Mouse (Mus musculus): ENCODE measurements around the gene Fbxl22.

DNA sequence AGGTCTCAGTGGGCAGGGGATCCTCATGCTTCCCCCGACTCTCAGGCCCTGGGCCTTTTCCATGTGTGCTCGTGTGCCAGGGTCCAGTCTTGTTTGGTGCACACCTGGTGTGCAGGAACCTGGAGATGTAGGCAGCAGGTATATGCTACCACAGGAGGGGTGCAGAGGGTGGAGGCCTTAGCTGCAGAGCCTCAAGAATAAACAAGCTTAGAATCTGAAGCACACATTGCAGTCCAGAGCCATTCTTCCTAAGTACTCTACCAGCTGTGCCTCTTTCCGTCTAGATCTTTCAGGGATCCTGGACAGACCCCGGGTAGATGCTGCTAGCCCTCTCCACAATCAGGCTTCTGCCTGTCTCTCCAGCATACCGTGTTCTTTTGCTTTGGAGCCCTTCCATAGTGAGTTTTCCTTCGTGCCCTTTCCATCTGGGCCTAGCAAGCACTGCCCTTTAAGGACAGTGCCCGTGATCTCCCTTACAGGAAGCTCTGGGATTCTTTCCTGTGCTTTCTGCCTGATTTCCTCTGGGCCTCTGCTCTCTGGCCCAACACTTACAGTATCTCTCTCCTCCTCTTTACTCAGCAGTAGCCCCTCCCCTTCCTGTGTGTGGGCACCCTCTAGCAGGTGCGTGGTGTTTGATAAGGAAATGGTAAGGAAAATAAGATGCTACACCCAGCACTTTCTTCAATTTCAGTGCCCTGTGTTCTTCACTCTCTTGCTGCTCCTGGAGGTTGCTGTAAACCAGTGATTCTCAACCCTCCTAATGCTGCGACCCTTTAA, 9.1 kb downstream of the Fbxl22 start:
- TF ChIP-seq CTCF (IDR thresholded peaks at IDR 0.05; ENCODE audit: extremely low read depth, insufficient read depth, insufficient read length, insufficient replicate concordance) (no peak), POLR2A (IDR thresholded peaks at IDR 0.05; ENCODE audit: low read depth, low read length) (no peak)

Data from spleen, adult 2 months (tissue).